Mouse (Mus musculus) G1E (cell line): ENCODE measurements around the gene Pde4d.

Experiments used
- CTCF ChIP-seq: IDR thresholded peaks from 2 replicates; pipeline ENCODE4 v1.5.1; 2012; ENCODE audit warnings: low read depth, low read length, inconsistent platforms, mixed read lengths
- POLR2AphosphoS5 ChIP-seq: IDR thresholded peaks from 2 replicates; pipeline ENCODE4 v1.6.1; 2012; ENCODE audit warnings: low read depth, low read length, inconsistent platforms; ENCODE audit not compliant: insufficient replicate concordance

DNA sequence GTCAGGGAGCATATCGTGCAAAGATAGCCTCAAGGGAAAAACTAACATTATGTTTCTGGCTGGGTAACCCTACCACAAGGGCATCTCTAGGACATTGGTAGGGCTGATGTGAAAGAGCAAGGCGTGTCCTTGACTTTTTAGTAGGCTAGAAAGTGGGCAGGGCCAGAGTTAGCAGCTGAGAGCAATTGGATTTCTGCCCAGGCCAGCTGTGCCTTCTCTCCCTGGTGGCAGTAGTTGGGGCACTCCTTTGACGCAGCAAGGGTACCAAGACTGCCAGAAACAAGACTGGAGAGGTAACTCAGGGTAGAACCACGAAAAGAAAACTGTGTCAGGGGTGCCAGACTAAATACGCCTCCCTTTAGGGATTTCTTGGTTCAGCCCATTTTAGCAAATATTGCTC, 1536.1 kb downstream of the Pde4d start:
- no peak for TF ChIP-seq CTCF
- no peak for TF ChIP-seq POLR2AphosphoS5
